Mouse (Mus musculus) heart, postnatal 14 days (tissue): Measurements from ENCODE around the gene Nol3. TPM values are rescaled to one million over a fixed set of nuclear protein-coding genes. Genes with fewer than 3 reads are reported as not detected.
"Not testable (repeated sequence)": the region's sequence is repeated elsewhere in the genome, so short reads cannot be mapped to it uniquely, and the experiment has no call there.

Experiments
- DNase-seq, 2 experiments: peaks; one replicate each; pipeline ENCODE4 v3.0.0; 2021 to 2022
- intact Hi-C: fragments of 180-260 bp; cut with DNase I; formaldehyde crosslinking; loops from one replicate; pipeline ENCODE4 v1.15.1; 2025
- long read RNA-seq, 2 experiments: library from polyadenylated mRNA; stranded (forward); transcript quantifications; one replicate each; pipeline ENCODE4 v2.0.0; 2021
- total RNA-seq, 2 experiments: library from RNA; stranded (reverse); gene quantifications; 2 replicates each; pipeline ENCODE4 v1.2.3; 2021

Nol3 gene
- 10 to 100 TPM; 17.9 to 19.0 TPM for total RNA-seq
- long read RNA-seq, experiment 1, transcript Nol3-201 (4 exons, 3,176 nt), result major isoform, 42 of 46 reads
- long read RNA-seq, experiment 1, partial matches to known transcripts, result 0 of 46 reads
- long read RNA-seq, experiment 1, other reads (novel, unspliced or antisense), result 4 of 46 reads
- long read RNA-seq, experiment 2, transcript Nol3-201 (4 exons, 3,176 nt), result major isoform, 27 of 35 reads
- long read RNA-seq, experiment 2, partial matches to known transcripts, result 5 of 35 reads
- long read RNA-seq, experiment 2, other reads (novel, unspliced or antisense), result 3 of 35 reads

GRCm38 (mm10) chr8:105275840-105276239 is at the start of gene Nol3:
Nol3 (plus strand) TSS chr8:105276140.
- intact Hi-C loops, result no loop called here
- DNase-seq, result no peak

- no peak for DNase-seq
- intact Hi-C loops, result no loop called here
Observed at GRCm38 (mm10) chr8:105231503-105232320, 44.2 kb upstream of the Nol3 start.

GRCm38 (mm10) chr8:105232321-105232693 is 43.6 kb upstream of the Nol3 start:
- intact Hi-C loops, DNase-seq: not testable (repeated sequence)

- no peak for DNase-seq
- intact Hi-C loops, result no loop called here
Observed at GRCm38 (mm10) chr8:105233126-105233935, 42.6 kb upstream of the Nol3 start.

GRCm38 (mm10) chr8:105235206-105235605 is 40.7 kb upstream of the Nol3 start:
- intact Hi-C loops, result no loop called here
- DNase-seq, result no peak

- intact Hi-C loops, result no loop called here
- no peak for DNase-seq
Observed at GRCm38 (mm10) chr8:105237442-105238142, 38.3 kb upstream of the Nol3 start.

GRCm38 (mm10) chr8:105241016-105241415 is 34.9 kb upstream of the Nol3 start:
- intact Hi-C loops, result no loop called here
- DNase-seq, result no peak

- intact Hi-C loops, result loop anchor here (5.0 kb wide), 1 partner anchor 35 kb away; the partner anchor contains the start of gene 4931428F04Rik
- no peak for DNase-seq
Observed at GRCm38 (mm10) chr8:105251954-105252353, 24.0 kb upstream of the Nol3 start.

GRCm38 (mm10) chr8:105252680-105253537 is 23.0 kb upstream of the Nol3 start:
- intact Hi-C loops, result loop anchor here (5.0 kb wide), 1 partner anchor 34 kb away; the partner anchor contains the start of gene 4931428F04Rik
- no peak for DNase-seq

GRCm38 (mm10) chr8:105253766-105254151 is 22.2 kb upstream of the Nol3 start:
- DNase-seq, result no peak
- intact Hi-C loops, result loop anchor here (5.0 kb wide), 1 partner anchor 34 kb away; the partner anchor contains the start of gene 4931428F04Rik

- DNase-seq, result peak; percentile 92 to 96
- intact Hi-C loops, result loop anchor here (5.0 kb wide), 1 partner anchor 33 kb away; the partner anchor contains the start of gene 4931428F04Rik
Observed at GRCm38 (mm10) chr8:105254152-105254965, 21.6 kb upstream of the Nol3 start.

- intact Hi-C loops, result loop anchor here (5.0 kb wide), 1 partner anchor 32 kb away; the partner anchor contains the start of gene 4931428F04Rik
- DNase-seq, result peak; percentile 74 to 83
Observed at GRCm38 (mm10) chr8:105254966-105255350, 21.0 kb upstream of the Nol3 start, which contains the start of gene B3gnt9. B3gnt9 (minus strand) TSS chr8:105255153.

- intact Hi-C loops, result no loop called here
- no peak for DNase-seq
Observed at GRCm38 (mm10) chr8:105257318-105258114, 18.4 kb upstream of the Nol3 start.

- no peak for DNase-seq
- intact Hi-C loops, result no loop called here
Observed at GRCm38 (mm10) chr8:105258911-105259720, 16.8 kb upstream of the Nol3 start.

GRCm38 (mm10) chr8:105259721-105260320 is 16.1 kb upstream of the Nol3 start:
- DNase-seq, result peak; percentile 85 to 90
- intact Hi-C loops, result loop anchor here (5.0 kb wide), 1 partner anchor 123 kb away; no protein-coding TSS in a partner anchor
